ENCODE assay signal across 8 mouse cellular contexts in the genomic region with DNA sequence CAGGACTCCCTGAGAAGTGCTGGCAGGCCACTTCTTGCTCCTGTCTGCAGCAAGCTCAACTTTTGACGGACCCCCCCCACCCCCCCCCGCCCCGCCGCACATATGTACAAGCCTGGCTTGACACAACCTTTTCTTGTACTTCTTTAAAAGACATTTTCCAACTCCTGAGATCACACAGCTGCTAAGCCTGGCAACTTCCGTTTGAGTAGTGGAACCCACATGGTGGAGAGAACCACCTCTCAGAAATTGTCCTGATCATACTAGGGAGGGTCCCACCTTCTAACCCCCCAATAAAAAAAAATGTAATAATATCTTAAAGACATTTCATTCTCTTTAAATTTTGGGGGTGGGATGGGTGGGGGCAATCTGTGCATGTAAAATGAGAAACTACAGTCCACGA. TPM values are rescaled to one million over a fixed set of nuclear protein-coding genes. Genes with fewer than 3 reads are reported as not detected.
DNase-seq lines count a peak whose midpoint lies in the region; ATAC-seq and TF ChIP-seq lines count a peak whose summit lies in the region.

No protein-coding gene starts in this region.

- H3K9me3 ChIP-seq in forebrain, embryonic 12.5 days, result no peaks in the 10 kb centered on the region
- H3K9me3 ChIP-seq in limb, embryonic 15.5 days, result no peaks in the 10 kb centered on the region
- H3K9me3 ChIP-seq in stomach, embryonic 16.5 days (replicated peaks; ENCODE audit: control insufficient read depth, low read length), result no peaks in the 10 kb centered on the region

- H3K27me3 ChIP-seq in liver, adult 2 months (ENCODE audit: control insufficient read depth, insufficient read depth, low read length), result no peaks in the 10 kb centered on the region
- H3K27me3 ChIP-seq in forebrain, embryonic 12.5 days, result no peaks in the 10 kb centered on the region
- no peaks in the 10 kb centered on the region for H3K27me3 ChIP-seq in limb, embryonic 15.5 days
- H3K27me3 ChIP-seq in stomach, embryonic 16.5 days (ENCODE audit: control insufficient read depth, insufficient read depth, low read length), result no peaks in the 10 kb centered on the region

- no peak for TF ChIP-seq CTCF in liver, adult 2 months (IDR thresholded peaks at IDR 0.05; ENCODE audit: low read depth, low read length)

- no peak for TF ChIP-seq POLR2A in liver, adult 2 months (IDR thresholded peaks at IDR 0.05; ENCODE audit: extremely low read depth, insufficient read depth, low read length)

- peaks cover 5% of the 10 kb centered on the region for H3K4me1 ChIP-seq in liver, adult 2 months (ENCODE audit: control insufficient read depth, insufficient read depth, low read length)
- H3K4me1 ChIP-seq in forebrain, embryonic 12.5 days, result peaks cover 18% of the 10 kb centered on the region
- peaks cover 13% of the 10 kb centered on the region for H3K4me1 ChIP-seq in limb, embryonic 15.5 days
- peaks cover 11% of the 10 kb centered on the region for H3K4me1 ChIP-seq in stomach, embryonic 16.5 days (ENCODE audit: control insufficient read depth, insufficient read depth, low read length)

- H3K4me2 ChIP-seq in forebrain, embryonic 12.5 days, result peak overlapping the region; percentile 82
- peak overlapping the region; percentile 85 for H3K4me2 ChIP-seq in limb, embryonic 15.5 days
- H3K4me2 ChIP-seq in stomach, embryonic 16.5 days (ENCODE audit: low read depth, low read length), result peak overlapping the region; percentile 96

- H3K4me3 ChIP-seq in liver, adult 2 months (ENCODE audit: insufficient read depth, low read depth, low read length), result 0 out of 2 replicates have a peak overlapping the region, but pooled peaks have one; percentile 17
- peak overlapping the region; percentile 57; the same call in 1 of the 2 replicates for H3K4me3 ChIP-seq in forebrain, embryonic 12.5 days (replicated peaks)
- peak overlapping the region; percentile 64 for H3K4me3 ChIP-seq in limb, embryonic 15.5 days
- peak overlapping the region; percentile 61 for H3K4me3 ChIP-seq in stomach, embryonic 16.5 days (replicated peaks; ENCODE audit: low read length)

- H3K27ac ChIP-seq in liver, adult 2 months (replicated peaks; ENCODE audit: insufficient read depth, low read depth, low read length), result no peak overlapping the region
- no peak overlapping the region for H3K27ac ChIP-seq in forebrain, embryonic 12.5 days
- peak overlapping the region; percentile 98 for H3K27ac ChIP-seq in limb, embryonic 15.5 days
- H3K27ac ChIP-seq in stomach, embryonic 16.5 days (ENCODE audit: low read length), result peak overlapping the region; percentile 98

- DNase-seq in liver, adult 2 months (ENCODE audit: extremely low read depth, low read depth, low spot score), result no peak
- no peak for DNase-seq in liver
- no peak for DNase-seq in spleen, postnatal 14 days (ENCODE audit: low spot score in 2 of 2)
- DNase-seq in spleen, adult 12 weeks (ENCODE audit: low spot score), result no peak
- no peak for DNase-seq in cerebellum, postnatal 25 days

- no peaks in the 10 kb centered on the region for H3K79me2 ChIP-seq in liver, adult 2 months (ENCODE audit: control insufficient read depth, insufficient read depth, low read length)

- H3K9ac ChIP-seq in liver, adult 2 months (ENCODE audit: low read depth, low read length), result 0 out of 2 replicates have a peak overlapping the region, but pooled peaks have one; percentile 59
- no peak overlapping the region for H3K9ac ChIP-seq in forebrain, embryonic 12.5 days
- no peak overlapping the region for H3K9ac ChIP-seq in limb, embryonic 15.5 days
- H3K9ac ChIP-seq in stomach, embryonic 16.5 days (ENCODE audit: low read length), result peak overlapping the region; percentile 83; the same call in 1 of the 2 replicates

- no peak for ATAC-seq in forebrain, embryonic 12.5 days (ENCODE audit: low FRiP score)
- ATAC-seq in limb, embryonic 15.5 days (ENCODE audit: insufficient number of reproducible peaks, low FRiP score, low TSS enrichment, low read depth), result no peak
- no peak for ATAC-seq in stomach, embryonic 16.5 days (ENCODE audit: insufficient read depth, low FRiP score)

- peaks cover 17% of the 10 kb centered on the region for H3K36me3 ChIP-seq in liver, adult 2 months (ENCODE audit: control insufficient read depth, insufficient read depth, low read length)
- H3K36me3 ChIP-seq in forebrain, embryonic 12.5 days (replicated peaks), result peaks cover 25% of the 10 kb centered on the region
- peaks cover 37% of the 10 kb centered on the region for H3K36me3 ChIP-seq in limb, embryonic 15.5 days
- peaks cover 12% of the 10 kb centered on the region for H3K36me3 ChIP-seq in stomach, embryonic 16.5 days (ENCODE audit: control insufficient read depth, insufficient read depth, low read length)

- WGBS in liver, adult 2 months, result 57% methylated on average over 6 of the region's 6 CpGs
- WGBS in forebrain, embryonic 12.5 days, result 67% methylated on average over 6 of the region's 6 CpGs
- WGBS in limb, embryonic 15.5 days, result 37% methylated on average over 6 of the region's 6 CpGs
- 32% methylated on average over 6 of the region's 6 CpGs for WGBS in stomach, embryonic 16.5 days

RNA-seq across cellular contexts. Expression of a gene that starts 1.2 kb away (rescaled TPM):
- total RNA-seq in liver, adult 2 months (2014; rRNA removed), result 4.2 and 4.4 TPM in 2 replicates
- 2.5 and 3.4 TPM in 2 replicates for polyA plus RNA-seq in liver, adult 2 months (2012; rRNA removed)
- polyA plus RNA-seq in forebrain, embryonic 12.5 days (2016; fragmentation: Nextera tagmentation; extraction: Ambion mirVana), result 8.0 and 9.0 TPM in 2 replicates
- polyA plus RNA-seq in limb, embryonic 15.5 days (2015; fragmentation: Nextera tagmentation; extraction: Ambion mirVana), result 10.3 and 10.6 TPM in 2 replicates
- 9.5 and 9.8 TPM in 2 replicates for polyA plus RNA-seq in stomach, embryonic 16.5 days (2015; fragmentation: Nextera tagmentation; extraction: Ambion mirVana)

RNA-seq across cellular contexts. Expression of a gene that starts 41.9 kb away (rescaled TPM):
- 24.8 and 26.0 TPM in 2 replicates for total RNA-seq in liver, adult 2 months (2014; rRNA removed)
- polyA plus RNA-seq in liver, adult 2 months (2012; rRNA removed), result 41.1 and 46.6 TPM in 2 replicates
- 114 and 115 TPM in 2 replicates for polyA plus RNA-seq in forebrain, embryonic 12.5 days (2016; fragmentation: Nextera tagmentation; extraction: Ambion mirVana)
- 114 and 119 TPM in 2 replicates for polyA plus RNA-seq in limb, embryonic 15.5 days (2015; fragmentation: Nextera tagmentation; extraction: Ambion mirVana)
- 111 and 121 TPM in 2 replicates for polyA plus RNA-seq in stomach, embryonic 16.5 days (2015; fragmentation: Nextera tagmentation; extraction: Ambion mirVana)

RNA-seq across cellular contexts. Expression of a gene that starts 56.6 kb away (rescaled TPM):
- total RNA-seq in liver, adult 2 months (2014; rRNA removed), result not detected in 2 replicates
- not detected in 2 replicates for polyA plus RNA-seq in liver, adult 2 months (2012; rRNA removed)
- not detected in 2 replicates for polyA plus RNA-seq in forebrain, embryonic 12.5 days (2016; fragmentation: Nextera tagmentation; extraction: Ambion mirVana)
- polyA plus RNA-seq in limb, embryonic 15.5 days (2015; fragmentation: Nextera tagmentation; extraction: Ambion mirVana), result not detected in 2 replicates
- polyA plus RNA-seq in stomach, embryonic 16.5 days (2015; fragmentation: Nextera tagmentation; extraction: Ambion mirVana), result not detected in 2 replicates

Comparison
In these comparisons a context has a peak if more than half of its experiments do, and no peak if none do; other contexts are left out.
1. H3K27ac ChIP-seq: peak in limb, embryonic 15.5 days (single experiment) and stomach, embryonic 16.5 days (single experiment); none in liver, adult 2 months (single experiment) and forebrain, embryonic 12.5 days (single experiment).
2. H3K9ac ChIP-seq: peak in liver, adult 2 months (single experiment) and stomach, embryonic 16.5 days (single experiment); none in forebrain, embryonic 12.5 days (single experiment) and limb, embryonic 15.5 days (single experiment).
3. Peak in every context shown above with its lines, with median percentiles within 50 percentile points of each other: H3K4me3 ChIP-seq and H3K4me2 ChIP-seq.